Mouse (Mus musculus) stomach, embryonic 16.5 days (tissue): ENCODE measurements around the gene Cdc34. TPM values are rescaled to one million over a fixed set of nuclear protein-coding genes. Genes with fewer than 3 reads are reported as not detected.
A peak's percentile ranks its signal among the peaks of the same experiment; 100 is the strongest.

Experiments
- ATAC-seq: fragments of 200-750 bp; cut with Nextera tagmentation; 2 replicates; pipeline ENCODE4 v1.8.0; 2017; ENCODE audit warnings: moderate number of reproducible peaks, moderate TSS enrichment; ENCODE audit not compliant: insufficient read depth, low FRiP score
- H3K27ac ChIP-seq: fragments of 300-500 bp; sonication (generic); 2 replicates; pipeline ENCODE4 v1.5.1; 2014; ENCODE audit warnings: low read length
- H3K27me3 ChIP-seq: fragments of 300-500 bp; sonication (generic); 2 replicates; pipeline ENCODE4 v1.6.1; 2014; ENCODE audit warnings: low read length, control low read depth, mixed read lengths; ENCODE audit not compliant: control insufficient read depth, insufficient read depth
- H3K36me3 ChIP-seq: fragments of 300-500 bp; sonication (generic); 2 replicates; pipeline ENCODE4 v1.6.1; 2014; ENCODE audit warnings: low read length; ENCODE audit not compliant: control insufficient read depth, insufficient read depth
- H3K4me1 ChIP-seq: fragments of 300-500 bp; sonication (generic); 2 replicates; pipeline ENCODE4 v1.6.1; 2014; ENCODE audit warnings: low read length, control low read depth, mixed read lengths; ENCODE audit not compliant: control insufficient read depth, insufficient read depth
- H3K4me2 ChIP-seq: fragments of 300-500 bp; sonication (generic); 2 replicates; pipeline ENCODE4 v1.6.1; 2014; ENCODE audit warnings: low read depth, low read length, mixed read lengths
- H3K4me3 ChIP-seq: fragments of 300-500 bp; sonication (generic); replicated peaks from 2 replicates; pipeline ENCODE4 v1.5.1; 2014; ENCODE audit warnings: mild to moderate bottlenecking, low read length
- H3K9ac ChIP-seq: fragments of 300-500 bp; sonication (generic); 2 replicates; pipeline ENCODE4 v1.6.1; 2014; ENCODE audit warnings: low read length
- H3K9me3 ChIP-seq: fragments of 300-500 bp; sonication (generic); replicated peaks from 2 replicates; pipeline ENCODE4 v1.6.1; 2016; ENCODE audit warnings: low read length, control low read depth; ENCODE audit not compliant: control insufficient read depth
- WGBS: fragments of 180-500 bp; shearing (Covaris S2); extraction: QIAGEN DNeasy Blood & Tissue Kit; methylation state at CpG from one replicate; pipeline ENCODE4 v1.1.7; 2014; 5-methylcytosine and 5-hydroxymethylcytosine counted together
- polyA plus RNA-seq: library from polyadenylated mRNA; unstranded; fragments of >200 nt; fragmentation: Nextera tagmentation; extraction: Ambion mirVana; gene quantifications from 2 replicates; pipeline ENCODE4 v1.2.1, GENCODE M21; 2015

Cdc34 gene
- 84.6 and 86.3 TPM in 2 replicates for polyA plus RNA-seq

GRCm38 (mm10) chr10:79681591-79682245 is at the start of gene Cdc34:
TSS of gene Cdc34 (plus strand) at chr10:79682195.
- Histone ChIP-seq H3K27ac (peak within 1 kb of the TSS; percentile 90), H3K9me3 (no peaks in the 10 kb centered on the region), H3K4me1 (peaks cover 19% of the 10 kb centered on the region), H3K4me3 (peak within 1 kb of the TSS; percentile 89), H3K9ac (peak within 1 kb of the TSS; percentile 87), H3K27me3 (no peaks in the 10 kb centered on the region), H3K4me2 (peak within 1 kb of the TSS; percentile 84), H3K36me3 (peaks cover 6% of the 10 kb centered on the region; the same call in 1 of the 2 replicates)
- under 1% methylated on average over 84 of the region's 84 CpGs for WGBS
- ATAC-seq: peak; percentile 96

GRCm38 (mm10) chr10:79633006-79633777 is 48.8 kb upstream of the Cdc34 start:
- Histone ChIP-seq H3K4me1 (peaks cover 3% of the 10 kb centered on the region; the same call in 1 of the 2 replicates), H3K4me3 (no peak overlapping the region), H3K9ac (no peak overlapping the region), H3K27me3 (peaks cover 4% of the 10 kb centered on the region; the same call in 1 of the 2 replicates), H3K4me2 (no peak overlapping the region), H3K9me3 (no peaks in the 10 kb centered on the region), H3K36me3 (no peaks in the 10 kb centered on the region), H3K27ac (no peak overlapping the region)
- WGBS: 78% methylated on average over 17 of the region's 17 CpGs
- ATAC-seq: no peak

DNA sequence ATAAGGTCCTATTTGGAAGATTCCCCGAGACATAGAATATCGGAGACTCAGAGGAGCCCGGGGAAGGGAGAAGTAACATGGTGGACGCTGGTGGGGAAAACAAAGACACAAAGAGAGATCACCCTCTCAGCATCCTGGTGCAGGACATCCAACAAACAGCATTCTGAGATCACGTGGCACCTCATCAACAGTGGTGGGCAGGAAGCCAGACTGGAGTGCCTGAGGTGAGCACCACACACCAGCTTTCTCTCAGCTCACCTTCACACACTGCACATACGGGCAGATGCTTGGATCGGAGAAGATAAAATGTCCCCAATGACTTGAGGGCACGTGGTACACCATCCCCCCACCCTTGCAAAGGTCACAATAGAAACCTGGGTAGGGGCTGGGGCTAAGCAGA is 45.7 kb upstream of the Cdc34 start:
- no peak overlapping the region for H3K27ac ChIP-seq
- 84% methylated on average over 8 of the region's 8 CpGs for WGBS
- H3K4me2 ChIP-seq: 0 out of 2 replicates have a peak overlapping the region, but pooled peaks have one; percentile 84

GRCm38 (mm10) chr10:79637128-79638110 is 44.6 kb upstream of the Cdc34 start, which contains the start of gene Shc2:
TSS of gene Shc2 (minus strand) at chr10:79637918.
- Histone ChIP-seq H3K27me3 (peaks cover 7% of the 10 kb centered on the region), H3K9ac (peak within 1 kb of the TSS; percentile 83), H3K27ac (peak within 1 kb of the TSS; percentile 18; the same call in 1 of the 2 replicates), H3K36me3 (no peaks in the 10 kb centered on the region), H3K4me2 (peak within 1 kb of the TSS; percentile 84), H3K4me3 (peak within 1 kb of the TSS; percentile 71), H3K4me1 (peaks cover 10% of the 10 kb centered on the region), H3K9me3 (no peaks in the 10 kb centered on the region)
- peak; percentile 72 for ATAC-seq
- WGBS: under 1% methylated on average over 100 of the region's 116 CpGs

More for the DNA sequence above, 45.7 kb upstream of the Cdc34 start:
- H3K4me3 ChIP-seq: no peak overlapping the region
- peaks cover 10% of the 10 kb centered on the region for H3K4me1 ChIP-seq
- H3K9me3 ChIP-seq: no peaks in the 10 kb centered on the region
- no peak for ATAC-seq
- H3K9ac ChIP-seq: no peak overlapping the region
- H3K36me3 ChIP-seq: no peaks in the 10 kb centered on the region
- peaks cover 7% of the 10 kb centered on the region for H3K27me3 ChIP-seq

DNA sequence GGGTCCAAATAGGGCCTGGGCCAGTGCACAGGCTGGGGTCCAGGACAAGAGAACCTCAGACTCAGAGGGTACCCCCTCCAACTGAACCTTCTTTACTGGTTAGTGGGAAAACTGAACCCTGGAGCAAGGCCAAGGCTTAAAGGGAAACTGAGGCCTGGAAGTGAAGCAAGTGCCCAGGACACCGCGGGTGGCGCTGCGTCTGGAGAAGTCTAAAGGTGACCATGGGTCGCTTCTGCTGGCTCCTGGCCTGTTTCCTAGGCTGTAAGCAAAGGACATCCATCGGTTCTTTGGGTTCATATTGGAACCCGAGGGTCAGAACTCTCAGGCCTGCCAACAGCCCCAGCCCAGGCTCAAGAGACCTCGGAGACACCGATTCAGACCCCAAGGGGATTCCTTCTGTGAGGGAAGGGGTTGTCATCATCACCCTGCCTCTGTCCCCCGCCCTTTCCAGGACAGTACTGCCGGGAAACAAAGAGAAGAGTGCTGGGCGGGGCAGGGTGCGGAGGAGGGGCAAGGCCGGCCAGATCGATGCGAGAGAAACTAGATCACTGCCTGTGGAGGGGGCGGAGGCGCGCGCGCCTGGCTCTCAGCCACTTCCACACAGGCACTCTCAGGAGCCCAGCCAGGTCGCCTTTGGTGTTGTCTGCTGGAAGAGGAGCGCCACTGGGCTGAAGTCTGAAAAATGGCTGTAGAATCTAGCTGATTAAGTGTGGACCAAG is 43.4 kb upstream of the Cdc34 start:
- H3K4me1 ChIP-seq: peaks cover 10% of the 10 kb centered on the region
- peak overlapping the region; percentile 83 for H3K9ac ChIP-seq
- no peak overlapping the region for H3K27ac ChIP-seq
- WGBS: 9% methylated on average over 23 of the region's 23 CpGs
- H3K27me3 ChIP-seq: peaks cover 7% of the 10 kb centered on the region
- peak overlapping the region; percentile 71 for H3K4me3 ChIP-seq
- ATAC-seq: peak; percentile 61
- H3K36me3 ChIP-seq: no peaks in the 10 kb centered on the region
- H3K4me2 ChIP-seq: peak overlapping the region; percentile 84
- no peaks in the 10 kb centered on the region for H3K9me3 ChIP-seq

- ATAC-seq: no peak
- Histone ChIP-seq H3K4me3 (no peak within 1 kb of the TSS), H3K36me3 (no peaks in the 10 kb centered on the region), H3K9me3 (no peaks in the 10 kb centered on the region), H3K27ac (no peak within 1 kb of the TSS), H3K27me3 (no peaks in the 10 kb centered on the region), H3K4me2 (no peak within 1 kb of the TSS), H3K4me1 (no peaks in the 10 kb centered on the region), H3K9ac (no peak within 1 kb of the TSS)
- 66% methylated on average over 8 of the region's 8 CpGs for WGBS
Observed at GRCm38 (mm10) chr10:79645711-79646110, 36.3 kb upstream of the Cdc34 start, which contains the start of gene Odf3l2. TSS of gene Odf3l2 (minus strand) at chr10:79645738.

- H3K9ac ChIP-seq: no peak overlapping the region
- ATAC-seq: peak; percentile 63; the same call in 1 of the 2 replicates
- WGBS: 27% methylated on average over 7 of the region's 7 CpGs
Observed at GRCm38 (mm10) chr10:79649070-79649751, 32.8 kb upstream of the Cdc34 start.

DNA sequence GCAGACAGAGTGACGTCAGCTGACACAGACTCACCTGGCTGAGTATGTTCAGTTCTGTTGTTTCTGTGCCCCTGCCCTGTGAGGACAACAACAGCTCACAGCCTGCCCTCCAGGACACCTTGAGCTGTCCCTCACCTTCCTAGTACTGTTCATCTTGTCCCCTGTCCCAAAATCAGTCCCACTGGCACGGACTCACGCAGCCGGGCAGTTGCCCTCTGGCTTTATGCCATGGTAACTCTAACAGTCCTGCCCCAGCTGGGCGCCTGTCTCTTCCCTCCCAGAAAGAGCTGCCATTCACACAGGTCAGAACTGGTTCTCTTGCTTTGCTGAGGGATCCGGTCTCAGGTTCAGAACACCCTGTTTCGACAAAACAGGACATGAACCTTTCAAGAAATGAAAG is 29.2 kb upstream of the Cdc34 start:
- ATAC-seq: no peak
- H3K27ac ChIP-seq: no peak overlapping the region
- no peak overlapping the region for H3K9ac ChIP-seq
- WGBS: 72% methylated on average over 7 of the region's 7 CpGs
- no peak overlapping the region for H3K4me2 ChIP-seq
- no peaks in the 10 kb centered on the region for H3K36me3 ChIP-seq
- H3K27me3 ChIP-seq: no peaks in the 10 kb centered on the region
- no peak overlapping the region for H3K4me3 ChIP-seq
- H3K9me3 ChIP-seq: no peaks in the 10 kb centered on the region
- H3K4me1 ChIP-seq: no peaks in the 10 kb centered on the region

More at GRCm38 (mm10) chr10:79649070-79649751, 32.8 kb upstream of the Cdc34 start:
- H3K9me3 ChIP-seq: no peaks in the 10 kb centered on the region
- H3K4me1 ChIP-seq: no peaks in the 10 kb centered on the region
- H3K27ac ChIP-seq: no peak overlapping the region
- no peak overlapping the region for H3K4me3 ChIP-seq
- H3K36me3 ChIP-seq: no peaks in the 10 kb centered on the region
- no peaks in the 10 kb centered on the region for H3K27me3 ChIP-seq
- H3K4me2 ChIP-seq: no peak overlapping the region
